Mouse (Mus musculus): ENCODE data around the gene Grwd1.

GRCm38 (mm10) chr7:45785388-45786135 lies 45.2 kb downstream of the Grwd1 start:
- TF ChIP-seq CTCF (IDR thresholded peaks at IDR 0.05; ENCODE audit: control insufficient read depth, insufficient read depth, insufficient replicate concordance, low read depth, low read length) (no peak), POLR2A (IDR thresholded peaks at IDR 0.05; ENCODE audit: control insufficient read depth, low read depth, low read length) (no peak)
